Mouse (Mus musculus): ENCODE measurements around the gene Fcnb.

Fcnb gene

DNA sequence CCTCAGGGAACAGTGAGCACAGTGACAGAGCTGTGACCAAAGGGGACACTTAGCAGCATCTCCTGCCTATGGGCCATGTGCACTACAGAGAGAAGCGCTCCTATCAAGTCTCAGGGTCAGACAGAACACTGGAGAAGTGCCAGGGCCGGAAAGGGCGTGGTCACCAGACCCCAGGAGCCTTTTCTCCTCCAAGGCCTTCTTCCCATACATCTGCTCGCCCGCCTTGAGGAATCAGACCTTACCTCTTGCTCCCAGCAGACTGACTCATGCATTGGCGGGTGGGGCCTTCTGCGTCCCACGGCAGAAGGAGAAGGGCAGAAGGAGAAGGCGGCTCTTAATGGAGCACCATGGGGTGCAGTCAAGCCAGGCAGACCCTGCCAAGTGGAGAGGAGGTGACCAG lies 52.8 kb downstream of the Fcnb start:
- DNase-seq (ENCODE audit: low spot score): no peak
